Mouse (Mus musculus) cerebellum, adult 11 months (tissue): ENCODE measurements around the gene Coro7.
A peak's percentile ranks its signal among the peaks of the same experiment; 100 is the strongest.
"Not testable (repeated sequence)": the region's sequence is repeated elsewhere in the genome, so short reads cannot be mapped to it uniquely, and the experiment has no call there.

ENCODE experiments used
- DNase-seq: peaks from one replicate; pipeline ENCODE4 v3.0.0; 2022

The Coro7 gene

GRCm38 (mm10) chr16:4680922-4681455, 1.4 kb upstream of the Coro7 start:
- DNase-seq, result not testable (repeated sequence)

DNA sequence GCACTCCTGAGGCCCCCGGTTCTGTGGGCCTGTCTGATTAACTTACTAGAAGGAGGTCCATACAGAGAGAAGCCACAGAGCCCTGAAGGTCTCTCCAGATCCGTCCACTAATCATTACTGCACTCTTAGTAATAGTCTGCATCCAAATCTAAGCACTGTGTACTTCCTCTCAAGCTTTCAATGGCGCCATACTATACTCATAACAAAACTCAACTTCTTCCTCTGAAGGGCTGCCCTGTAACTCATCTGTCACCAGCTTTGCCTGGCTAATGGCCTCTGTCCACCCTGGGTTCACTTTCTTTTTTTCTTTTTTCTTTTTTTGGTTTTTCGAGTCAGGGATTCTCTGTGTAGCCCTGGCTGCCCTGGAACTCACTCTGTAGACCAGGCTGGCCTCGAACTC, 1.5 kb downstream of the Coro7 start:
- no peak for DNase-seq

GRCm38 (mm10) chr16:4676836-4677235, 2.7 kb downstream of the Coro7 start:
- DNase-seq, result no peak

- no peak for DNase-seq
Observed at GRCm38 (mm10) chr16:4674091-4674490, 5.5 kb downstream of the Coro7 start.

DNA sequence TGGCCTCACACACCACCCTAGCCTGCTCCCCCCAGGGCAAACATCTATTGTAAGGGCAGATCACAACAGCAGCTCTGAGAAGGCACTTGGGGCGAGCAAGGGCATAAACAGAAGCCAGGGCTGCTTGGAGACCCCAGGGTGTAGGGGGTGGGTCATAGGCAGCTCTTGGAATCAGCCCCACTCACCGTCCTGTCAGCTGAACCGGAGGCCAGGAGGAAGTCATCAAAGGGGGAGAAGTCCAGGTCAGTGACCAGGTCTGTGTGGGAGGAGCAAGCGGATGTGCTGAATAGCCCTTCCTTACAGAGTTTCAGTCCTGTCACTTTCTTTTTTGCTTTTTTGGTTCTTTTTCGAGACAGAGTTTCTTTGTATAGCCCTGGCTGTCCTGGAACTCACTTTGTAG, 9.3 kb downstream of the Coro7 start:
- DNase-seq, result no peak

DNA sequence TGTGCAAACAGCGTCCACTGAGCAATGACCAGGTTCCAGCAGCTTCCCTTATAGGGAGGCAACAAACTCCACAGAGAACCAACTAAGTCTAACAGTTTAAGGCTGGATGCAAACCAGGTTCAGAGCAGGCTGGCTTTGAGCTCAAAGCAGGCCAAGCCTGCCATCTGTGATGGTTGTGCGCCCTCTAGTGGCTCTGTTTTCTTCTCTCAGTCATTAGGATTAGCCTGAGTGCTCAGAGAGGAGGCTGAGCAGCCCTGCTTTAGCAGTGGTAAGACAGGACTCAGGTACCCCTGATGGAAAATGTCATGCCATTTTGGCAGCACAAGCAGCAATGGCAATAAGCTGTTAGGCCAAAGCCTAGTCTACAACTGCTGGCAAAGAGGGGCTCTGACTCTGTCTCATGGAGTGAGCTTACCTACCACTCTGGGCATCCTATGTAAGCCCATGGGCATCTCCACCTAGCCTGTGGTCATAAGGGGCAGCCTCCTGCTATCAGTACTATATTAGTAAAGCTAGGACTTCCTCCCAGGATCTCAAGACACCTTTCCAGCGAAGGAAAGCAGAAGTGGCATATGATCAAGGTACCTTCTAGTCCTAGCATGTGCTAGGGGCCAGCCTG, 12.3 kb downstream of the Coro7 start:
- DNase-seq, result peak; percentile 83

GRCm38 (mm10) chr16:4665726-4666125, 13.9 kb downstream of the Coro7 start:
- no peak for DNase-seq

DNA sequence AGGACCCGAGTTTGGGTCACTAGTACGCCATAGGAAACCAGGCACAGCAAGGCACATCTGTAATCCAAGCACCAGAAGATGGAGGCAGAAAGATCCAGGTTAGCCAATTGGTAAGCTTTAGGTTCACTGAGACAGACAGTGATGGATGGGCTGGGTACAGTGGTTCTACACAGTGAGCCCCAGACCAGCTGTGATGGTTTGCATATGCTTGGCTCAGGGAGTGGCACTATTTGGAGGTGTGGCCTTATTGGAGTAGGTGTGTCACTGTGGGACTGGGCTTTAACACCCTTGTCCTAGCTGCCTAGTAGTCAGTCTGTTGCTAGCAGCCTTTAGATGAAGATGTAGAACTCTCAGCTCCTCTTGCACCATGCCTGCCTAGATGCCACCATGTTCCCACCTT, 15.8 kb downstream of the Coro7 start:
- DNase-seq, result no peak

DNA sequence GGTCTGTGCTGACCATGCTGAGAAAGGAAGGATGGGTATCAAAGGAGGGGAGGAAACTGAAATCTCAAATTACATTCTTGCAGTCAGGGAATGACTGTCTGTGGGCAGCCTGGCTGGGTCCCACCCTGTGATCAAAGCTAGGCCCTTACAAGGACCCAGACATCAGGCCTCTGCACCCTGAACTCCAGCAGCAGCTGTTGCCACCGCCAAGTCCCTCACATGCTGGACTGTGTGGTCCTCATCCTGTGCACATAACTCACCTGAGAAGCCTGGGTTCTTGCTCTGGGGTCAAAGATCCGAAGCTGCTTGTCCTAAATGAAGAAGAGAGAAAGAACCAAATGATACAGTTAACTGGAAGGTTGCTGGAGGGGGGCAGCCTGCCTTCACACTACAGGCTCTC, 18.0 kb downstream of the Coro7 start:
- DNase-seq, result no peak

- DNase-seq, result no peak
Observed at GRCm38 (mm10) chr16:4659326-4659725, 20.3 kb downstream of the Coro7 start.

DNA sequence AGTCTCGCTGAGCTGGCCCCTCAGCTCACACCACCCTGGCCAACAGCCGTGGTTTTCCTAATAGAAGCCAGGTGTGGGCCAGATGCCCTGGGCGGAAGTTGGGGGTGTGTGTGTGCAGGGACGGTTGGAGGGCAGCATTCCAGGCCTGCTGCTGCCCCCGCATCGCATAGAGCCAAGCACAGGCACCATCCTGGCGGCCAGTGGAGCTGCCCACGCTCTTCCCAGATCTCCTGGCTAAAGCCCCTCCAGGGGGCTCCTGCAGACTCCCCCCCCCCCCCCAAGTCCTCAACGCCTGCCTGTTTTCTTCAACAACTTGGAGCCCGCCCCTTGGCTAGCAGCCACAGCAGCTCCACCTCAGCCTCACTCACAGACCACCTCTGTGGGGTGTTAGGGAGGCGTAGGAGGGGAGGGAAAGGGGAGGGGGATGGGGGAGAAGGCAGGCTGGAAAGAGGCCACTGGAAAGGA, 20.8 kb downstream of the Coro7 start:
- no peak for DNase-seq

- DNase-seq, result no peak
Observed at GRCm38 (mm10) chr16:4656571-4657081, 23.0 kb downstream of the Coro7 start.

DNA sequence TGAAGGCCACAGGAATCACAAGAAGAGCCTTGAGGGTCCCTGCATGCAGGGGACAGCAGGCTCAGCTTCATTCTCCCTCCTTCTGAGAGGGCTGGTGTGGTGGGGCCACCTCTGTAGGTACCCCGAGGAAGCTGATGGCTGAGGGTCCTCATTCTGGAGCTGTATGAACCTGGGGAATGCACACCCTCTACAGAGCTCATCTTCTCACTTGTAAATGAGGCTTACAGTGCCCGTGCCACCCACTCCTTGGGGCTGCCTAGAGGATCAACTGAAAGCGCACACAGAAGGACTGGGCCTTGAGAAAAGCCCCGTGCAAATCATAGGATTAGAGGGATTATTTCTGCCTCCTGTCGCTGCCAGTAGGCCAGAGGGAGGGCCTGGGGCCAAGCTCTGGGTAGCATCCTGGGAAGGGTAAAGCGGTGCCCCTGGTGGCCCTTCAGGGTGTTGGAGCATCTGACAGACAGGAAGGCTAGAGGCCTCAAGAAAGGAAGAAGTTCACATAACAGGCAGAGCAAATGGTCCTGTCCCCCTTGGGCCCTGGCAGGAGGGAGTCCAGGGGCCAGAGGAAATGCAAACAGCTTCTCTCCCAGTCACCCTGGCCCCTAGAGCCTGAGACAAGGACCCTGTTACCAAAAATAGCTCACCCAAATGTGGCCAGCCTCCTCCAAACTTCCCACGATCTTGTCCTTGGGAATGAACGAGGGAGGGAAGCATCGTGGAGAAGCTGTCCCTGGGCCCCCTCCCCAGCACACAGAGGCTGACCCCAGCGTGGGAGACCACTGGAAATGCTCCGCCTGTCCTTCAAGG, 23.6 kb downstream of the Coro7 start:
- no peak for DNase-seq

- no peak for DNase-seq
Observed at GRCm38 (mm10) chr16:4655251-4655734, 24.3 kb downstream of the Coro7 start.

GRCm38 (mm10) chr16:4654706-4655105, 24.9 kb downstream of the Coro7 start:
- DNase-seq, result peak; percentile 44

- DNase-seq, result peak; percentile 74
Observed at GRCm38 (mm10) chr16:4652707-4653416, 26.7 kb downstream of the Coro7 start.

GRCm38 (mm10) chr16:4651624-4652023, 28.0 kb downstream of the Coro7 start:
- no peak for DNase-seq

GRCm38 (mm10) chr16:4651081-4651480, 28.5 kb downstream of the Coro7 start:
- DNase-seq, result no peak

- no peak for DNase-seq
Observed at GRCm38 (mm10) chr16:4650161-4650560, 29.4 kb downstream of the Coro7 start.

DNA sequence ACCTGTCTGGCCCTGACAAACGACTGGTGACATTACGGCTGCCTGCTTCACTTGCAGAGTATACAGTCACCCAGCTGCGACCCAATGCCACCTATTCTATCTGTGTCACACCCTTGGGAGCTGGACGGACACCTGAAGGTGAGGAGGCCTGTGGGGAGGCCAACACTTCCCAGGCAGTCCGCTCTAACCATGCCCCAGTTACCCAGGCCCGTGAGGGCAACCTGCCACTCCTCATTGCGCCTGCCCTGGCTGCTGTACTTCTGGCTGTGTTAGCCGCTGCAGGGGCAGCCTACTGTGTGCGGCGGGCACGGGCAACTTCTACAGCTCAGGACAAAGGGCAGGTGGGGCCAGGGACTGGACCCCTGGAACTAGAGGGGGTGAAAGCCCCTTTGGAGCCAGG, 29.9 kb downstream of the Coro7 start:
- no peak for DNase-seq

DNA sequence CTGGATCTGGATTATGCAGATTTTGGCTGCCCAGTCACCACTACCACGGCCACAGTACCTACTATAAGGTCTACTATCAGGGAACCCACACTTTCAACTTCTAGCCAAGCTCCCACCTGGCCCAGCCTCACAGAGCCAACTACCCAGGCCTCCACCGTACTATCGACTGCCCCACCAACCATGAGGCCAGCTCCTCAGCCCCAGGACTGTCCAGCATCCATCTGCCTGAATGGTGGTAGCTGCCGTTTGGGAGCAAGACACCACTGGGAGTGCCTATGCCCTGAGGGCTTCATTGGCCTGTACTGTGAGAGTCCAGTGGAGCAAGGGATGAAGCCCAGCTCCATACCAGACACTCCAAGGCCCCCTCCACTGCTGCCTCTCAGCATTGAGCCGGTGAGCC, 30.4 kb downstream of the Coro7 start:
- DNase-seq, result no peak

- DNase-seq, result no peak
Observed at GRCm38 (mm10) chr16:4648416-4649023, 31.1 kb downstream of the Coro7 start.

GRCm38 (mm10) chr16:4647651-4648141, 31.9 kb downstream of the Coro7 start:
- DNase-seq, result no peak
